Mouse (Mus musculus): Measurements from ENCODE around the gene Lrrc23. TPM values are rescaled to one million over a fixed set of nuclear protein-coding genes. Genes with fewer than 3 reads are reported as not detected.

Lrrc23 gene
- total and polyA plus RNA-seq, 3 experiments: 3.2 TPM; not detected in 2

GRCm38 (mm10) chr6:124769101-124769765 is 10.3 kb downstream of the Lrrc23 start, which contains the start of gene Eno2:
Gene Eno2 (minus strand): TSS chr6:124769673.
- TF ChIP-seq EP300 (IDR thresholded peaks at IDR 0.05; ENCODE audit: insufficient read depth, low read depth, low read length) (no peak), POLR2A (IDR thresholded peaks at IDR 0.05; ENCODE audit: insufficient read depth, low read depth, low read length) (no peak), CTCF (IDR thresholded peaks at IDR 0.05) (no peak)
- Histone ChIP-seq H3K9ac (ENCODE audit: low read depth, low read length) (peak within 1 kb of the TSS; percentile 74), H3K27me3 (ENCODE audit: control insufficient read depth, insufficient read depth, low read length) (peaks cover 3% of the 10 kb centered on the region; the same call in 1 of the 2 replicates), H3K36me3 (ENCODE audit: control insufficient read depth, insufficient read depth, low read length) (no peaks in the 10 kb centered on the region), H3K79me2 (replicated peaks; ENCODE audit: control insufficient read depth, insufficient read depth, low read length) (no peaks in the 10 kb centered on the region), H3K4me3 (peak within 1 kb of the TSS; percentile 51), H3K27ac (peak within 1 kb of the TSS; percentile 33; the same call in 1 of the 2 replicates), H3K4me1 (ENCODE audit: control insufficient read depth, insufficient read depth, low read length) (no peaks in the 10 kb centered on the region)
- WGBS: 1% methylated on average over 52 of the region's 54 CpGs
- intact Hi-C loops (cut with DNase I): no loop called here
- DNase-seq: peak; percentile 47 to 51

GRCm38 (mm10) chr6:124768704-124769044 is 10.9 kb downstream of the Lrrc23 start:
- H3K27me3 ChIP-seq (ENCODE audit: control insufficient read depth, insufficient read depth, low read length): peaks cover 3% of the 10 kb centered on the region; the same call in 1 of the 2 replicates
- no peak overlapping the region for H3K27ac ChIP-seq
- no peaks in the 10 kb centered on the region for H3K36me3 ChIP-seq (ENCODE audit: control insufficient read depth, insufficient read depth, low read length)
- H3K79me2 ChIP-seq (replicated peaks; ENCODE audit: control insufficient read depth, insufficient read depth, low read length): no peaks in the 10 kb centered on the region
- WGBS: 20% methylated on average over 9 of the region's 9 CpGs
- no peak overlapping the region for H3K9ac ChIP-seq (ENCODE audit: low read depth, low read length)
- intact Hi-C loops (cut with DNase I): no loop called here
- TF ChIP-seq EP300 (IDR thresholded peaks at IDR 0.05; ENCODE audit: insufficient read depth, low read depth, low read length): no peak
- TF ChIP-seq POLR2A (IDR thresholded peaks at IDR 0.05; ENCODE audit: insufficient read depth, low read depth, low read length): no peak
- TF ChIP-seq CTCF (IDR thresholded peaks at IDR 0.05): no peak
- DNase-seq: no peak
- H3K4me1 ChIP-seq (ENCODE audit: control insufficient read depth, insufficient read depth, low read length): no peaks in the 10 kb centered on the region
- peak overlapping the region; percentile 51 for H3K4me3 ChIP-seq

DNA sequence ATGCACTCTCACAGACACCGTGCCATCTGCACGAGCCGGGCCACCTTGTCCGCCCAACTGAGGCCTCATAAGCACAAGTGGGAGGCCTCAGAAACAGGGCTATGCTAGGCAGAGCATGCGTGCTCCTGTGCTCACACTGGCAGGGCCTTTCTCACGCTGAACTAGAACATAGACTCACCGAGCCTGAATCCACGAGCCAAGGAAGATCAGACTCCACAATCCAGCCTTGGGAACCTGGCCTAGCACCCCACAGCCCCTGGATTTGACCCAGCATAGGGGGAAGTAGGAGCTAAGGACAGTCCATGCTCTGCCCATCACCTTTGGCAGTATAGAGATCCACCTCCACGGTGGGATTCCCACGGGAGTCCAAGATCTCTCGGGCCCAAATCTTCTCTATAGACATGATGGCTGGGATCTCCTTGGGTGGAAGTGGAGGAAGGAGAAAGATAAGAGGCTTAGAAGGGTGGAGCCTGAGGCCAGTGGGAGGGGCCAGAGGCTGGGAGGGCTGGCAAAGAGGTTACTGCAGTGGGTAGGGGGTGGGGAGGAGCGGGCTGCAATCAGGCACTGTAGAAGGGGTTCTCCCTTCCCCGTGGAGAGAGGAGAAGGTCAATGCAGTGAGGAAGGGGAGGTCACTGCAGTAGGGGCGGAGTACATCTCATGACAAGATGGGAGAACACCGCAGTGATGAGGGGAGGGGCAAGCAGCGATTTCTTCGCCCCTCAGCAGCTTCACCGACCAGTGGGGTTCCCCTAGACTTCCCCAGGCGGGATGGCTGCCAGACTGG is 11.4 kb downstream of the Lrrc23 start:
- Histone ChIP-seq H3K9ac (ENCODE audit: low read depth, low read length) (no peak overlapping the region), H3K4me1 (ENCODE audit: control insufficient read depth, insufficient read depth, low read length) (no peaks in the 10 kb centered on the region), H3K27ac (no peak overlapping the region), H3K79me2 (replicated peaks; ENCODE audit: control insufficient read depth, insufficient read depth, low read length) (no peaks in the 10 kb centered on the region), H3K4me3 (peak overlapping the region; percentile 51), H3K36me3 (ENCODE audit: control insufficient read depth, insufficient read depth, low read length) (no peaks in the 10 kb centered on the region), H3K27me3 (ENCODE audit: control insufficient read depth, insufficient read depth, low read length) (peaks cover 3% of the 10 kb centered on the region; the same call in 1 of the 2 replicates)
- WGBS: 52% methylated on average over 19 of the region's 19 CpGs
- no peak for TF ChIP-seq EP300 (IDR thresholded peaks at IDR 0.05; ENCODE audit: insufficient read depth, low read depth, low read length)
- no peak for TF ChIP-seq POLR2A (IDR thresholded peaks at IDR 0.05; ENCODE audit: insufficient read depth, low read depth, low read length)
- no peak for TF ChIP-seq CTCF (IDR thresholded peaks at IDR 0.05)
- intact Hi-C loops (cut with DNase I): no loop called here
- peak in 1 of 2 experiments; percentile 23 for DNase-seq

- DNase-seq: no peak
- intact Hi-C loops (cut with DNase I): no loop called here
- no peaks in the 10 kb centered on the region for H3K79me2 ChIP-seq (replicated peaks; ENCODE audit: control insufficient read depth, insufficient read depth, low read length)
- H3K36me3 ChIP-seq (ENCODE audit: control insufficient read depth, insufficient read depth, low read length): no peaks in the 10 kb centered on the region
- H3K9ac ChIP-seq (ENCODE audit: low read depth, low read length): no peak overlapping the region
- H3K4me1 ChIP-seq (ENCODE audit: control insufficient read depth, insufficient read depth, low read length): no peaks in the 10 kb centered on the region
- TF ChIP-seq POLR2A (IDR thresholded peaks at IDR 0.05; ENCODE audit: insufficient read depth, low read depth, low read length): no peak
- TF ChIP-seq EP300 (IDR thresholded peaks at IDR 0.05; ENCODE audit: insufficient read depth, low read depth, low read length): no peak
- TF ChIP-seq CTCF (IDR thresholded peaks at IDR 0.05): no peak
- no peak overlapping the region for H3K27ac ChIP-seq
- 64% methylated on average over 4 of the region's 4 CpGs for WGBS
- peaks cover 3% of the 10 kb centered on the region; the same call in 1 of the 2 replicates for H3K27me3 ChIP-seq (ENCODE audit: control insufficient read depth, insufficient read depth, low read length)
- no peak overlapping the region for H3K4me3 ChIP-seq
These were observed 12.0 kb downstream of the Lrrc23 start for GRCm38 (mm10) chr6:124767536-124767919.

GRCm38 (mm10) chr6:124765951-124766350 is 13.6 kb downstream of the Lrrc23 start:
- 79% methylated on average over 7 of the region's 7 CpGs for WGBS
- Histone ChIP-seq H3K4me3 (no peak overlapping the region), H3K27ac (no peak overlapping the region), H3K79me2 (replicated peaks; ENCODE audit: control insufficient read depth, insufficient read depth, low read length) (no peaks in the 10 kb centered on the region), H3K9ac (ENCODE audit: low read depth, low read length) (no peak overlapping the region), H3K36me3 (ENCODE audit: control insufficient read depth, insufficient read depth, low read length) (no peaks in the 10 kb centered on the region), H3K4me1 (ENCODE audit: control insufficient read depth, insufficient read depth, low read length) (no peaks in the 10 kb centered on the region), H3K27me3 (ENCODE audit: control insufficient read depth, insufficient read depth, low read length) (peaks cover 3% of the 10 kb centered on the region; the same call in 1 of the 2 replicates)
- TF ChIP-seq POLR2A (IDR thresholded peaks at IDR 0.05; ENCODE audit: insufficient read depth, low read depth, low read length) (no peak), CTCF (IDR thresholded peaks at IDR 0.05) (no peak), EP300 (IDR thresholded peaks at IDR 0.05; ENCODE audit: insufficient read depth, low read depth, low read length) (no peak)
- intact Hi-C loops (cut with DNase I): no loop called here
- no peak for DNase-seq

All from heart, adult 2 months (tissue).